Mouse (Mus musculus) stomach, postnatal 0 days (tissue): ENCODE data around the gene Acat2.
"Not testable (repeated sequence)": the region's sequence is repeated elsewhere in the genome, so short reads cannot be mapped to it uniquely, and the experiment has no call there.

Source experiments
- CTCF ChIP-seq: IDR thresholded peaks from 2 replicates; pipeline ENCODE4 v1.5.1; 2016; ENCODE audit warnings: antibody characterized with exemption, low read depth, mild to moderate bottlenecking, moderate library complexity
- EP300 ChIP-seq: optimal IDR thresholded peaks from 2 replicates; pipeline ENCODE3; 2016; ENCODE audit warnings: antibody characterized with exemption

DNA sequence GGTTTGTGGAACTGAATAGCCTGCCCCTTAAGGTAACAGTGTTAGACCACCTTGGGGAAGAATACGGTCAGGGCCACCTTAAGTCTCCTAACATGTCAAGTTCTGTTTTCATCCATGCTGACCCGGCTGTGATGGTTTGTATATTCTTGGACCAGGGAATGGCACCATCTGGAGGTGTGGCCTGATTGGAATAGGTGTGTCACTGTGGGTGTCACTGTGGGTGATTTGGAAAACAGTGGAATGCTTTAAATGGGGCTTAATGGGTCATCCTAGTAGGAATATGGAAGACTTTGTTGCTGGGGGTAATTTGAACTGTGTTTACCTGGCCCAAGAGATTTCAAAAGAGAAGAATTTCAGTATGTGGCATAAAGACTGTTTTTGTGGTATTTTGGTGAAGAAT lies 43.9 kb upstream of the Acat2 start:
- not testable (repeated sequence) for TF ChIP-seq EP300, CTCF
